Mouse (Mus musculus) hindbrain, embryonic 13.5 days (tissue): ENCODE results near the gene Myoc. TPM values are rescaled to one million over a fixed set of nuclear protein-coding genes. Genes with fewer than 3 reads are reported as not detected.

Experiments used
- ATAC-seq: fragments of 200-750 bp; cut with Nextera tagmentation; 2 replicates; pipeline ENCODE4 v1.8.0; 2017; ENCODE audit warnings: moderate TSS enrichment; ENCODE audit not compliant: low FRiP score
- H3K27ac ChIP-seq: fragments of 300-500 bp; sonication (generic); 2 replicates; pipeline ENCODE4 v1.5.1; 2015; ENCODE audit warnings: inconsistent platforms, mild to moderate bottlenecking, moderate library complexity
- H3K27me3 ChIP-seq: fragments of 300-500 bp; sonication (generic); 2 replicates; pipeline ENCODE4 v1.6.1; 2015; ENCODE audit warnings: mild to moderate bottlenecking, inconsistent platforms
- H3K36me3 ChIP-seq: fragments of 300-500 bp; sonication (generic); 2 replicates; pipeline ENCODE4 v1.6.1; 2015; ENCODE audit warnings: mild to moderate bottlenecking, inconsistent platforms
- H3K4me1 ChIP-seq: fragments of 300-500 bp; sonication (generic); replicated peaks from 2 replicates; pipeline ENCODE4 v1.6.1; 2015; ENCODE audit warnings: inconsistent platforms
- H3K4me2 ChIP-seq: fragments of 300-500 bp; sonication (generic); 2 replicates; pipeline ENCODE4 v1.6.1; 2015; ENCODE audit warnings: inconsistent platforms, mild to moderate bottlenecking, moderate library complexity
- H3K4me3 ChIP-seq: fragments of 300-500 bp; sonication (generic); 2 replicates; pipeline ENCODE4 v1.5.1; 2015; ENCODE audit warnings: mild to moderate bottlenecking, inconsistent platforms
- H3K9ac ChIP-seq: fragments of 300-500 bp; sonication (generic); 2 replicates; pipeline ENCODE4 v1.6.1; 2015; ENCODE audit warnings: mild to moderate bottlenecking, inconsistent platforms
- H3K9me3 ChIP-seq: fragments of 300-500 bp; sonication (generic); 2 replicates; pipeline ENCODE4 v1.6.1; 2016; ENCODE audit warnings: inconsistent platforms
- WGBS: fragments of 180-500 bp; shearing (Covaris S2); methylation state at CpG from one replicate; pipeline ENCODE4 v1.1.7; 2015; 5-methylcytosine and 5-hydroxymethylcytosine counted together
- polyA plus RNA-seq: library from polyadenylated mRNA; unstranded; fragments of >200 nt; fragmentation: Nextera tagmentation; extraction: Ambion mirVana; gene quantifications from 2 replicates; pipeline ENCODE4 v1.2.1, GENCODE M21; 2015

The Myoc gene
- polyA plus RNA-seq: not detected in 2 replicates

DNA sequence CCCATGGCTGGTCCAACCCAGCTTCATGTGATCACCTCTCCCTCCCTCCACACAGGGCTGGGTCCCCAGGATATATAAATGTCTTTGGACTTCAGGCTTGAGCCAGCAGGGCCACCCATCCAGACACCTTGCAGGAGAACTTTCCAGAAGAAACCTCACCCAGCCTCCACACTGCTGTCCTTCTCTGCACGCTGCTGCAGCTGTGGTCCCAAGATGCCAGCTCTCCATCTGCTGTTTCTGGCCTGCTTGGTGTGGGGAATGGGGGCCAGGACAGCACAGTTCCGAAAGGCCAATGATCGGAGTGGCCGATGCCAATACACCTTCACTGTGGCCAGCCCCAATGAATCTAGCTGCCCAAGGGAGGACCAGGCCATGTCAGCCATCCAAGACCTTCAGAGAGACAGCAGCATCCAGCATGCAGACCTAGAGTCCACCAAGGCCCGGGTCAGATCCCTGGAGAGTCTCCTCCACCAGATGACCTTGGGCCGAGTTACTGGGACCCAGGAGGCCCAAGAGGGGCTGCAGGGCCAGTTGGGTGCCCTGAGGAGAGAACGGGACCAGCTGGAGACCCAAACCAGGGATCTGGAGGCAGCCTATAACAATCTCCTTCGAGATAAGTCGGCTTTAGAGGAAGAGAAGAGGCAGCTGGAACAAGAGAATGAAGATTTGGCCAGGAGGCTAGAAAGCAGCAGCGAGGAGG lies at the start of gene Myoc:
TSS of gene Myoc (plus strand) at position 105 of the 700 bp plus-strand sequence.
- no peak within 1 kb of the TSS for H3K4me2 ChIP-seq
- H3K4me3 ChIP-seq: no peak within 1 kb of the TSS
- 0 out of 2 replicates have a peak, but pooled peaks cover 6% of the 10 kb centered on the region for H3K4me1 ChIP-seq
- ATAC-seq: 0 out of 2 replicates have a peak, but pooled peaks have one; percentile 9
- H3K27ac ChIP-seq: no peak within 1 kb of the TSS
- no peaks in the 10 kb centered on the region for H3K9me3 ChIP-seq
- 90% methylated on average over 10 of the region's 10 CpGs for WGBS
- H3K27me3 ChIP-seq: no peaks in the 10 kb centered on the region
- no peak within 1 kb of the TSS for H3K9ac ChIP-seq
- H3K36me3 ChIP-seq: no peaks in the 10 kb centered on the region

DNA sequence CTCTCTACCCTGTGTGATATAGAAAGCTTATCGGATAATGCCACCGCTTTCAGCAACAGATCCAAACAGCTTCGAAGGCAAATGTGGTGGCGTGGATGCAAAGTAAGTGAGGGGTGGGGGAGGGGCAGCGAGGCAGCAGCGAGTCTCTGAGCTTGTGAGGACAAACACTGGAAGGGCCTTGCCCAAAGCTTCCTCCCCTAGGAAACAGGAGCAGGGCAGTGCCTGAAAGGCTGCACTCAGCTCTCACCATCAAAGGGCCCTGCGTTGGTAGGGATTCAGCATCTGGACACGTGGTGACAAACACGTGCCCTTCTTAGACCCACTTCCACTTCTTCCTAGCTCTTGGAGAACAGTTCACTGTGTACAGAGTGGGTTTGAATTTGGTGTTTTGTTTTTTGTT lies 49.5 kb upstream of the Myoc start:
- H3K9ac ChIP-seq: peak overlapping the region; percentile 30
- H3K4me2 ChIP-seq: no peak overlapping the region
- no peak overlapping the region for H3K4me3 ChIP-seq
- peaks cover 10% of the 10 kb centered on the region for H3K4me1 ChIP-seq
- H3K36me3 ChIP-seq: peaks cover 14% of the 10 kb centered on the region
- H3K27me3 ChIP-seq: no peaks in the 10 kb centered on the region
- H3K9me3 ChIP-seq: no peaks in the 10 kb centered on the region
- 8% methylated on average over 9 of the region's 9 CpGs for WGBS
- peak; percentile 68 for ATAC-seq
- H3K27ac ChIP-seq: no peak overlapping the region

DNA sequence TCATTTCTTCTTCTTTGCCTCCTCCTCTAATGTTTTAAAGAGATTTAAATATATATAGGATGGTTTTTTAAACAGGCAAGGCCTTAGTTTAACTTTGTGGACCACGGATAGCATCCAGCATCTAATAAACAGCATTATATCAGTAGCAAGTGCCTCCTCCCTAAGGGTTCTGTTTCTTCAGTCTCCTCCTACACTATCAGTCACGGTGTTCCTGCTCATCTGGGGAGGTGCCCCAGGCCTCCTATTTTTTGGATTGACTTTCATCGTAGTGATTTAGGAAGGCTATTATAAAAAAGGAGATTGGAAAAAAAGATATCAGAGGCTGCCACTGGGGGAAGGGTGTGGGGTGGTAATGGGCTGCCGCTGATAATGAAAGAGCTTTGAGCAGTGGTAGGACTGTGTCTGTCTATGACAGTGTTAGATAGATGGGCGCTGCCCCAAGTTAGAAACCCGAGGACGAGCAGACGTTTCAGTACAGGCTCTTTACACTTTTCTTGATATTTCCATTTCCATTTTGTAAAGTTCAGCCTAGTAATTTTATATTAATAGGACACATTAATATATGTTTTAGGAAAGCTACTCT lies 48.4 kb upstream of the Myoc start:
- no peaks in the 10 kb centered on the region for H3K27me3 ChIP-seq
- H3K4me2 ChIP-seq: no peak overlapping the region
- H3K36me3 ChIP-seq: peaks cover 12% of the 10 kb centered on the region; the same call in 1 of the 2 replicates
- no peaks in the 10 kb centered on the region for H3K9me3 ChIP-seq
- no peak overlapping the region for H3K4me3 ChIP-seq
- H3K9ac ChIP-seq: no peak overlapping the region
- WGBS: 51% methylated on average over 8 of the region's 8 CpGs
- no peak overlapping the region for H3K27ac ChIP-seq
- ATAC-seq: peak; percentile 75
- peaks cover 10% of the 10 kb centered on the region for H3K4me1 ChIP-seq

DNA sequence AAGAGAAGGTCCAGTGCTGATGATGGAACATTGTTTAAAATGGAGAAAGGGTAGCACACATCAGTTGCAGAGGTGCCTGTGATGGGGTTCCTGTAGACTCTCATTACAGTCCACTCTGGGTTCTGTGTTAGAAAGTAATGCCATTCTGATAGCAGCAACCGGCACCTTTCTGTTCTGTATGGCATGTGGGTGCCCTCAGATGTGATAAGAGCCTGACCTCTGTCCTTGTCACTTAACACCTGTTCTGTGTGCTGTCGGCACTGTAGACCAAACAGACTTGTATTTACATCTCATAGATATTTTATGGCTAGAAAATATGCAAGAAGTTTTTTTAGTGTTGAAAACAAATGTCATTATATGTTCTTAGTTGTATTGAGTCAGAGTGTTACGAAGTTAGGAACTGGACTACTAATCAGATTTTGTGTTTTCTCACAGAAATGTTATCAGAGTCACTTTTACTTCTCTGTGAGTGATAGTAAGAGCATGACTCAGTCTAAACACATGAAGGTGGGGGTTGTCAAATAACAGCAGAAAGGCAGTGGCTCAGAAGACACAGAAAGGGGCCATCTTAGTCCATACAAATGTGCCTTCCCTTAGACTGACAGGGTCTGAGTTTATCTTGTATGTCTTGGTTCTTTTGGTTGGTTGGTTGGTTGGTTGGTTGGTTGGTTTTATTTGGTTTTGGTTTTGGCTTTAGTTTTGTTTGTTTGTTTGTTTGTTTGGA lies 41.4 kb upstream of the Myoc start:
- Histone ChIP-seq H3K4me3 (no peak overlapping the region), H3K27ac (no peak overlapping the region), H3K36me3 (peaks cover 26% of the 10 kb centered on the region), H3K4me2 (no peak overlapping the region), H3K9me3 (no peaks in the 10 kb centered on the region), H3K27me3 (no peaks in the 10 kb centered on the region), H3K4me1 (peaks cover 5% of the 10 kb centered on the region; the same call in 1 of the 2 replicates), H3K9ac (no peak overlapping the region)
- WGBS: 87% methylated on average over 3 of the region's 3 CpGs
- ATAC-seq: no peak

DNA sequence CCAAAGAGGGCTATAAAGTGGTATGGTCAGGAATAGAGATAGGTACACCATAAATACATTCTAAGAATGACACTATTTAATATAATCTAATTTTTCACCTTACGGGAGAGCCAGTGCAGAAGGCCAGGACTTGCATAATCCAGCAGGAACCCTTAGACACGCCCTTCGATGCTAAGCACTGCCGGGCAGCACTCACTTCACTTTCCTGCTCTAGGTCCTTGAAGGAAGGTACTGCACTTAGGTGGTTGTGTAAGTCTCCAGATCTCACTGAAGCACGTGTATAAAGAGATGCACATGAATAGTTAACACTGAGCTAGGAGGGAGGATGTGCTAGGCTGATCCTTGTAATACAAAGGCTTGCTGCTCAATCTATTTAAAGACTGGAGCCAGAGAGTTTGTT lies 39.3 kb upstream of the Myoc start:
- H3K9ac ChIP-seq: no peak overlapping the region
- no peak overlapping the region for H3K4me2 ChIP-seq
- WGBS: 94% methylated on average over 5 of the region's 5 CpGs
- H3K27ac ChIP-seq: no peak overlapping the region
- peaks cover 5% of the 10 kb centered on the region; the same call in 1 of the 2 replicates for H3K4me1 ChIP-seq
- no peaks in the 10 kb centered on the region for H3K9me3 ChIP-seq
- no peak for ATAC-seq
- no peaks in the 10 kb centered on the region for H3K27me3 ChIP-seq
- H3K36me3 ChIP-seq: peaks cover 24% of the 10 kb centered on the region
- H3K4me3 ChIP-seq: no peak overlapping the region

DNA sequence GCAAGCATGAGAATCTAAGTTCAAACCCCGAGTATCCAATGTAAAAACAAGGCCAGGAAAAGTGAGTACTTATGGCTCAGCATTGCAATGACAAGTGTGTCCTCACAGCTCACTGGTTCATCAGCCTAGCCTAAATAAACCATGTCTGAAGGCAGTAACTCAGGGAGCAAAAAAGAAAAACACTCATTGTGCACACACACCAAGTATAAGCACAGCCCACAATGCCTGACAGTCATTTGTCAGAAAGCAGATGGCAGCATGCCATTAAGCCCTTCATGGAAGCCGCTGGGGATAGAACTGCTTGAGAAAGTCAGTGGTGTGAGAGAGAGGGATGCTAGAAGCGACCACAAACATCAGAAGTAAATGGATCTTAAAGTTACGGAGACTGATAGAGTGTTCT lies 37.7 kb upstream of the Myoc start:
- H3K9ac ChIP-seq: no peak overlapping the region
- H3K4me2 ChIP-seq: no peak overlapping the region
- H3K36me3 ChIP-seq: peaks cover 21% of the 10 kb centered on the region
- no peaks in the 10 kb centered on the region for H3K27me3 ChIP-seq
- H3K4me1 ChIP-seq: peaks cover 5% of the 10 kb centered on the region; the same call in 1 of the 2 replicates
- H3K27ac ChIP-seq: peak overlapping the region; percentile 35
- ATAC-seq: peak; percentile 84
- WGBS: 34% methylated on average over 4 of the region's 4 CpGs
- no peak overlapping the region for H3K4me3 ChIP-seq
- no peaks in the 10 kb centered on the region for H3K9me3 ChIP-seq

DNA sequence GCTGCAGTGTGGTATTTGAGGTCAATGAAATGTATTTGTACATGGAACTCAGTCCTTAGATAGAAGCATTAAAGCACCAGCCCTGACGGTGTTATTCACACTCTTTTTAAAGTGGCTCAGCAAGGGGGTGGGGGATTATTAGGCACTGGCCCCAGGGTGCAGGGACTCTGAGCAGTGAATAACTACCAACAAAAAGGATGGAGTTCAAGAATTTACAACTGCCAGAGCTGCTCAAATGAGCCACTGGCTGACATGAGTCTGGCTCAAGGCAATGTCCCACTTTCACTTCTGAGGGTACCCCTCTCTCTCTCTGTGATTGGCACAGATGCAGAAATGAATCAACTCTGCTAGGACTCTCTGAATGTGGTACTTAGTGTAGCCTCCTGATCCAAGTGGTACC lies 30.8 kb upstream of the Myoc start:
- Histone ChIP-seq H3K27ac (no peak overlapping the region), H3K27me3 (no peaks in the 10 kb centered on the region), H3K9ac (no peak overlapping the region), H3K9me3 (no peaks in the 10 kb centered on the region), H3K36me3 (no peaks in the 10 kb centered on the region), H3K4me2 (no peak overlapping the region), H3K4me3 (no peak overlapping the region), H3K4me1 (no peaks in the 10 kb centered on the region)
- no peak for ATAC-seq
- WGBS: 14% methylated on average over 1 of the region's 1 CpGs

DNA sequence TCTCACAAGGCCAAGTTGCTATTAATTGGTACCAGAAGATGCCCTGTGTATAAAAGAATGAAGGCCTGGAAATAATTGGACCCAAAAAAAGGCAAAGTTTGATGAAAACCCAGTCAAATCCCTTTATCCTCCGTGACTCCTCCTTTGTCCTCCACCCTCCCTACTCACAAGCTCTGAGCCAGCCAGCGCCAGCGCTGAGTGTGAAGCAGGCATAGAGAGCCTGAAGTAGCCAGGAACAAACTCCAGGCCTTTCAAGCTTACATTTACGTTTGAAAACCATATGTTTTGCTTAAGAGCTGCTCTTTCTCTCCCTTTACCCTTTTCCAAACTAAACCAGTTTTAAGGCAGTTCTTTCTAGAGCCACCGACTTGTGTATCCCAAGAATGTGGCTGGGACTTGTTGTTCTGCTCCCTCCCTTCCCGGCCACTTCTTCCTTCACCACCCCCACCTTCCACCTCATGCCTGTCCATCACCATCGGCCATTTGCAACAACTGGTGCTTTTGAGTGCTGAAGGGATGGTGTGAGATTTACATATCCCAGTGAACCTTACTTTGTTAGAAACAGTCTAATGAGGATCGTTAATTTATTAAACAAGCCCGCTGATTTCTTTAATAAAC lies 29.2 kb upstream of the Myoc start:
- no peaks in the 10 kb centered on the region for H3K9me3 ChIP-seq
- no peak overlapping the region for H3K4me2 ChIP-seq
- no peaks in the 10 kb centered on the region for H3K27me3 ChIP-seq
- no peaks in the 10 kb centered on the region for H3K36me3 ChIP-seq
- no peak overlapping the region for H3K9ac ChIP-seq
- no peak for ATAC-seq
- 39% methylated on average over 9 of the region's 9 CpGs for WGBS
- no peaks in the 10 kb centered on the region for H3K4me1 ChIP-seq
- H3K27ac ChIP-seq: no peak overlapping the region
- no peak overlapping the region for H3K4me3 ChIP-seq

DNA sequence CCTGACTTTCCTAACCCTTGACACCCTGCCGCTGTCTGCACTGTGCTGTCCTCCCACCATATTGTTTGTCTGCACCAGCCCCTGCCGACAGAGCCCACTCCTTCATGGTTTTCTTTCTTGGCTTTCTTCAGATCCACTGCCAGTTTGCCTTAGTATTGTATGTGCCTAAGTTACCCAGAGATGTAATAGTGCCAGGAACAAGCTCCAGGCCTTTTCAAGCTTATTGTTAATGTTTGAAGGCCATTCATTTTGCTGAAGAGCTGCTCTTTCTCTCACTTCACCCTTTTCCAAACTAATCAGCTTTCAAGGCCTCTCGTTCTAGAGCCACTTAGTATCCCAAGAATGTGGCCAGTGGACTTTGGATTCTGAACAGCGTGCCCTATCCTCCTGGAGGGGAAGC lies 27.8 kb upstream of the Myoc start:
- H3K9ac ChIP-seq: no peak overlapping the region
- H3K27ac ChIP-seq: no peak overlapping the region
- WGBS: 39% methylated on average over 4 of the region's 4 CpGs
- no peak overlapping the region for H3K4me2 ChIP-seq
- ATAC-seq: no peak
- no peaks in the 10 kb centered on the region for H3K4me1 ChIP-seq
- H3K4me3 ChIP-seq: no peak overlapping the region
- no peaks in the 10 kb centered on the region for H3K9me3 ChIP-seq
- H3K27me3 ChIP-seq: no peaks in the 10 kb centered on the region
- no peaks in the 10 kb centered on the region for H3K36me3 ChIP-seq

DNA sequence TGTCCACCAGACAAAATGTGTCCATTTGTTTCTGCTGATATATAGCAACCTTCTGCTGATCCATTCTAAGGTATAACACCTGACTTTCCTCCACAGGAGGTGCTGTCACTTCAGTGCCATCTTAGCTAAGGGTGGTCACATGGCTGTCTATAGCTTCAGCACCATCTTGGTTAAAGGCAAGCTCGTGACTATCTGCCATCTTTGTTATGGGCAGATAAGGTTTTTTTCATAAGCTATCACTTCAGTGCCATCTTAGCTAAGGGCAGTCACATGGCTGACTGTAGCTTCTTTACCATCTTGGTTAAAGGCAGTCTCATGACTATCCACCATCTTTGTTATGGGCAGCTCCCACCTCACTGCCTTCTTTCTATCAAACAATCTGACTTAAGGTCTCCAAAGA lies 23.4 kb upstream of the Myoc start:
- no peak overlapping the region for H3K4me2 ChIP-seq
- 74% methylated on average over 1 of the region's 1 CpGs for WGBS

DNA sequence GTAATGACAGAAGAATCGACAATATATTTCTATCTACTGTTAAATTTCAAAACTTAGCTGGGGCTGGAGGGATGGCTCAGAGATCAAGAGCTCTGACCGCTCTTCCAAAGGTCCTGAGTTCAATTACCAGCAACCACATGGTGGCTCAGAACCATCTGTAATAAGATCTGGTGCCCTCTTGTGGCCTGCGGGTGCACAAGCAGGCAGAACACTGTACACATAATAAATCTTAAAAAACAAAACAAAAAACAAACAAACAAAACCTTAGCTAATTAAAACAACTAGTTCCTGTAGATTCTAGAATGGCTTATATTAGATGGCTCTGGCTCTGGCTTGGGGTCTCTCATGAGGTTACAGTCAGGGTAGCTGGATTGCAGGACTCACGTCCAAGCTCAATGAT lies 18.5 kb upstream of the Myoc start:
- no peaks in the 10 kb centered on the region for H3K36me3 ChIP-seq
- 63% methylated on average over 4 of the region's 4 CpGs for WGBS
- H3K27me3 ChIP-seq: no peaks in the 10 kb centered on the region
- no peak overlapping the region for H3K4me2 ChIP-seq
- H3K9me3 ChIP-seq: no peaks in the 10 kb centered on the region
- no peak for ATAC-seq
- H3K9ac ChIP-seq: no peak overlapping the region
- peaks cover 10% of the 10 kb centered on the region for H3K4me1 ChIP-seq
- no peak overlapping the region for H3K27ac ChIP-seq
- no peak overlapping the region for H3K4me3 ChIP-seq

More for the DNA sequence above, 23.4 kb upstream of the Myoc start:
- no peak overlapping the region for H3K9ac ChIP-seq
- no peaks in the 10 kb centered on the region for H3K9me3 ChIP-seq
- ATAC-seq: peak; percentile 95
- no peaks in the 10 kb centered on the region for H3K4me1 ChIP-seq
- H3K27me3 ChIP-seq: no peaks in the 10 kb centered on the region
- no peaks in the 10 kb centered on the region for H3K36me3 ChIP-seq
- H3K27ac ChIP-seq: no peak overlapping the region
- no peak overlapping the region for H3K4me3 ChIP-seq

DNA sequence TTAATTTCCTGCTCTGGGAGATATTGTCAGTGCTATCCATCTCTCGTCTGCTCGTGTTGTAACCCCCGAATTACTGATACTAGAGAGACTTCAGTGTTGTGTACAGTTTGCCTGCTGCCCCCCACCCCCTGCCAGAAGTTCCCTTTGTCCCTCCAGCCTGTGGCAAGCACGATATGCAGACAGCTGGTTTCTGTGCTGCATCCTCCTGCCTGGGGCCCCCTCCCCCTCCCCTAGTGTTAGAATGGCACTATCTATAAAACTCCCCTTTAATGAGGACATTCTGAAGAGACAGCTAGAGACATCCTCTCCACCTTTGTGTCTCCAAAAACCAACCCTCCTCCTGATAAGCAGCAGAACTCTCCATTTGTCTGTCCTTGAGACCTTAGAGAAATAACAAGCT lies 15.1 kb upstream of the Myoc start:
- WGBS: 32% methylated on average over 4 of the region's 4 CpGs
- no peaks in the 10 kb centered on the region for H3K36me3 ChIP-seq
- H3K4me2 ChIP-seq: no peak overlapping the region
- H3K9ac ChIP-seq: no peak overlapping the region
- H3K27me3 ChIP-seq: no peaks in the 10 kb centered on the region
- H3K4me3 ChIP-seq: no peak overlapping the region
- ATAC-seq: 0 out of 2 replicates have a peak, but pooled peaks have one; percentile 38
- peaks cover 10% of the 10 kb centered on the region for H3K4me1 ChIP-seq
- no peaks in the 10 kb centered on the region for H3K9me3 ChIP-seq
- H3K27ac ChIP-seq: no peak overlapping the region
